Mouse (Mus musculus) lung, postnatal 14 days (tissue): ENCODE measurements at regions not wholly inside any gene's neighbourhood (a gene's known extent, or its start where the extent isn't known, plus 50 kb on each side); places are given as distances from the start of the nearest gene placed in this dataset.
A peak's percentile ranks its signal among the peaks of the same experiment; 100 is the strongest.

Experiments used
- DNase-seq: peaks from one replicate; pipeline ENCODE4 v3.0.0; 2021

- no peak for DNase-seq
Observed at GRCm38 (mm10) chr9:23535872-23536271, 313.0 kb downstream of the Bmper start.

- no peak for DNase-seq
Observed at GRCm38 (mm10) chr9:23538051-23538450, 315.2 kb downstream of the Bmper start.

DNA sequence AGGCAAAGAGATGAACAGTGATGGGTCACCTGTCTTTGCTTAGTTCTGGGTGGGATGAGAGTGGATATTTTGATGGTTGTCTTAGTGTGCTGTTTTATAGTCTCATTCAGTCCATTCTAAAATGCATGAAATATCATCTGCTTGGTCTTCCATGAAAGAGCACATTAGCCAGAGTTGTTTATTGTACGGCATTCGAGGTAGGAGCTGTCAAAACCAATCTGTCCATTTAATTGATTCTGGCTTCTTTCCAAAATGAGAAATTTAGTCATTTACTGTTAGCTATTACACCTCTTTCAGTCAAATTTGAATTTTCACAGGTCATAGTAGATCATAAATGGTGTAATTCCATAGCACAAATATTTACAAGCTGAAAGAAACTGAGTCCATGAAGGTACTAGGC is 328.8 kb downstream of the Bmper start:
- no peak for DNase-seq

DNA sequence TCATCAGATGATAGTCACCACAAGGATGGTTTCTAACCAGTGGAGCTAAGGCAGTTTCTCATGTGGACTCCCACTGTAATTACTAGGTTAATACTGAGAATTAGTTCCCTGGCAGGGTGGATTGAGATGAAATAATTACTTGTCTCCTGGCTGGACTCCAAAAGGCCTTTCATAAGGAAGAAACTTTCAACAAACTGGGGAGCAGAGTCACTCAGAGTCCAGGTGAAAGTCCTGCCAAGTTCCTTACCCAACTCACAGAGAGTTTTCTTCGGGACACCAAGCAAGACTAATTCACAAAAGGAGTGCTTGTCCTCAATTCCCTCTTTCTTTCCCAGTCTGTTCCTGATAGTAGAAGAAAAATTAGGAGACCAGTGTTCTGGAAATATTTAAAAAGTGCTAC is 330.9 kb downstream of the Bmper start:
- DNase-seq = no peak

DNA sequence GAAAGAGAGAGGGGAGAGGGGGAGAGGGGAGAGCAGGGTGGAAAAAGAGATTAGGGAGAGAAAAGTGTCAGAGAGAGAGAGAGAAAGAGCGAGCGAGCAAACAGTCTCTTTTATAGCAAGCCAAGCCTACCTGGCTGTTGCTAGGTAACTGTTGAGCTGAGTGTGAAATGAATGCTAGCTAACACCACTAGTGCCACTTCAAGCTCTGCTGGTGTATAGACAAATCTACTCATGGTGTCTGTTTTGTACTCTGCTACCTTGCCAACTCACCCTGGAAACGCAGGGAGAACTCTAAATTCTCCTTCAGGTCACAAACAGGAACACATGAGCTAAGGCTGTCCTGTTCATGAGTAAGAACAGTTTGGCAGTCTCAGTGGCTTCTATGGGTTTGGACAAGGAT is 334.7 kb downstream of the Bmper start:
- DNase-seq = no peak

GRCm38 (mm10) chr9:23561924-23562323 is 339.0 kb downstream of the Bmper start:
- DNase-seq = no peak

DNA sequence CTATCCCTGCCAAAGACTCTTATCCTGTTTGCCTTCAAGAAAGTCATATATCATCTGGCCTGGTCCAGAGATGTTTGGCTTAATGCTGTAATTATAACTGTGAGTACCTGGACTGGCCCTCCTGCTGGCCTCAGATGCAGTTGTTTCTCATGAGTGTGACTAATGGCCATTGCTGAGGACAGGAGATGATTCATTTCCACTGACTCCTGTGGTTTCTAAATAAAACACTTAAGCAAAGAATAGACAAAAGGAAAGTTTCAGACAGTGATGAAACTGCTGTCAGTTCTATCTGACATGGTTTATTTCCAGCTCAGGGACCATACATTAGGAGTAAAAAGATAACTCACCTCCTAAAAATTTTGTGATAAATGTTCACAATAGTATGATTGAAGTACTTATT is 344.2 kb downstream of the Bmper start:
- DNase-seq = no peak

- DNase-seq = no peak
Observed at GRCm38 (mm10) chr9:23570150-23570549, 347.3 kb downstream of the Bmper start.

GRCm38 (mm10) chr9:23576314-23576713 is 353.4 kb downstream of the Bmper start:
- DNase-seq = no peak

DNA sequence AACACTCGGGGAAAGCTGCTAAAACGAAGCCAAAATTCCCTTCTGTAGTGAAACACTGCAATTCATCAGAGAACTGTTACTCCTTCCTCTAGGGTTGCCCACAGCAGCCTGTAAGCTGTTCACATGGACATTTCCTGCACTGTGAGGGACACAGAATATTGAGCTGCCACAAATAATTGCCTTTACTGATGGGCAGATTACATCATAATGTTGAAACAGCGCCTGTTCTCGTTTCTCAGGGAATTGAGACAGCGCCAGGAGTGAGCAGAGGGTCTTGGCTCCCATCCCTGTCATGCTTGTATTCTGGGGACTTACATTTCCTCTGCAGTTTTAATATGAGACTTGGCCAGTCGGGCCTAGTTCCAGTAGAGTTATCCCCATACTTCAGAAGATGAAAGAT is 357.3 kb downstream of the Bmper start:
- peak; percentile 4 for DNase-seq

GRCm38 (mm10) chr9:23581039-23581606 is 358.2 kb downstream of the Bmper start:
- DNase-seq = peak; percentile 74

DNA sequence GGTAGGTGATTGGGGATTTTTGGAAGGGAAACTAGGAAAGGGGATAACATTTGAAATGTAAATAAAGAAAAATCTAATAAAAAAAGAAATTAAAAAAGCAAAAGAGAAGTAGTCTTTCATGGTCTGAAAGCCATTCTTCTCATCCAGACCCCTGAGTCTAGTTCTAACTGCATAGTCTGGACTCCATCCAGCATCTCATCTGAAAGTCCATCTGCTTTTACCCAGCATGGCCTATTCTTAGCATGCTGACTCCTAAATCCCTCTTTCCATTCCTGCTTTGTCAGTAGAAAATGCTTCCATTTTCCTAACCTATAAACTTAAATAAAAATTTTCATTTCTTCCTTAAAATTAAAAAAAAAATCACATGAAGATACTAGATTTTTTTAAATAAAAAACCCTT is 361.7 kb downstream of the Bmper start:
- DNase-seq = no peak

DNA sequence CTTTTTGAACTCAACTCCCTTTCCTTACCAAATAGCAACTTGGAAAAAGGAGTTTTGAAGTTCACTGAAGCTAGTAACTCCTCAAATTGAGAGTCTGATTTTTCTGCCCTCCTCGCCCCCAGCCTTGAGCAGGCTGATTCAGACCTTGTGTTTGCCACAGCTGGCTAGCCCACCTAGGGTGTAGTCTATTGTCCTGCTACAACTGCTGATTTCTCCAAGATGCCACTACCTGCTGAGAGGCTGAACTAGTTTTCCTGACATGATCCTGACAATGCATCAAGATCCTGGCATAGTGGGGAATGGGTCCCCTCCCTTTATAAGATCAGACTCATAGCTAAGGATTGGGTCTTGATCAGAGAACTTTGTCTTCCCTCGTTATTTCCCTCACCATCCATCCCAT is 366.1 kb downstream of the Bmper start:
- DNase-seq = no peak

DNA sequence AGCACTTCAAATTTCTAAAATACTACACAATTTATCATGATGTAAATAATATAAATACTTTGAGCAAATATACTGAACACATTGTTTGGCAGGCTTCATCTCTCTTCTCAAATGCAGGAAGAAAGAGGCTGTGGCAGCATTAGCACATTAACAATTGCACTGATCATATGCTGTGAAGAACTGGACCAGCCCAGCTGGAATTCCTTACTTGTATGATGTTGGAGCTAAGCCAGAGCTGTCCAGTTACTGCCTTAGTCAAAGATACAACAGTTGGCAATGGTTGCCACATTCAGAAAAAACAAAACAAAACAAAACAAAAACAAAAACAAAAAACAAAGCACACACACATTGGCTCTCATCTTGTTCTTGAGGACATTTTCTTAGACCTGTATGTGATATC is 369.0 kb downstream of the Bmper start:
- DNase-seq = no peak

DNA sequence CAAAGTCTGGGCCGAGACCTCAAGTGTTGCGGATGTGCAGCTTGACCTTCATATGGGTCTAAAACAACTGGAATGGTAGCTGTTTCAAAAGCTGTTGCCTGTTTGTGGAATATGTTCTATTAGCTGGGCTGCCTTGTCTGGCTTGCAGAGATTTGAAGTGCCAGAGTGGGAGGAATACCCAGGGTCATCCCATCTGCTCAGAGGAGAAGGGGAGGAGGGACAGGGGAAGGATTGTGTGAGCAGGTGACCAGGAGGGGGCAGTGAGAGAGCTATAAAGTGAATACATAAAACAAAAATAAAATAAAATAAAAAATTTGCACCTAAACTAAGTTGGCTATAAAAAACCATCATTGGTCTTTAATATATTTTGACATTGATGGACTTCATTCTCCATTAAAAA is 377.7 kb downstream of the Bmper start:
- DNase-seq = no peak
